Mouse (Mus musculus) megakaryocyte, embryonic 14.5 days (primary cell): Measurements from ENCODE around the gene Fam189a2.

ENCODE experiments used
- FLI1 ChIP-seq: IDR thresholded peaks from 2 replicates; pipeline ENCODE4 v1.6.1; 2012; ENCODE audit warnings: low read length, inconsistent platforms, mixed read lengths
- GATA1 ChIP-seq: IDR thresholded peaks from 3 replicates; pipeline ENCODE4 v1.6.1; 2012; ENCODE audit warnings: mixed read lengths, low read length, inconsistent platforms, borderline replicate concordance

GRCm38 (mm10) chr19:24012479-24012878, 18.3 kb downstream of the Fam189a2 start:
- TF ChIP-seq GATA1: no peak
- TF ChIP-seq FLI1: no peak
